Mouse (Mus musculus): ENCODE results near the gene 4933421I07Rik. TPM values are rescaled to one million over a fixed set of nuclear protein-coding genes. Genes with fewer than 3 reads are reported as not detected.

Gene 4933421I07Rik
- total RNA-seq (2021), result not detected
- long read RNA-seq, experiment 1, result 0 reads
- long read RNA-seq, experiment 2, result 0 reads

GRCm38 (mm10) chr7:42447850-42448249 lies at the start of gene 4933421I07Rik:
TSS of gene 4933421I07Rik (minus strand) at chr7:42448120.
- no peak for DNase-seq (ENCODE audit: low spot score in 2 of 2)

GRCm38 (mm10) chr7:42497356-42497755 lies 49.4 kb upstream of the 4933421I07Rik start:
- no peak for DNase-seq (ENCODE audit: low spot score in 2 of 2)

GRCm38 (mm10) chr7:42496202-42496601 lies 48.3 kb upstream of the 4933421I07Rik start:
- DNase-seq (ENCODE audit: low spot score in 2 of 2), result no peak

GRCm38 (mm10) chr7:42490859-42491258 lies 42.9 kb upstream of the 4933421I07Rik start:
- DNase-seq (ENCODE audit: low spot score in 2 of 2), result no peak

GRCm38 (mm10) chr7:42490358-42490757 lies 42.4 kb upstream of the 4933421I07Rik start:
- DNase-seq (ENCODE audit: low spot score in 2 of 2), result no peak

GRCm38 (mm10) chr7:42454640-42455039 lies 6.7 kb upstream of the 4933421I07Rik start:
- DNase-seq (ENCODE audit: low spot score in 2 of 2), result no peak

- DNase-seq (ENCODE audit: low spot score in 2 of 2), result no peak
Observed at GRCm38 (mm10) chr7:42450618-42451017, 2.7 kb upstream of the 4933421I07Rik start.

GRCm38 (mm10) chr7:42447352-42447751 lies 568 bp downstream of the 4933421I07Rik start:
- DNase-seq (ENCODE audit: low spot score in 2 of 2), result no peak

Other genes starting within 250 kb of the 4933421I07Rik start
- not detected for gene Vmn2r61, start 188.1 kb downstream of the 4933421I07Rik start, total RNA-seq (2021)
- 10 to 100 TPM; 20.1 to 21.9 TPM for gene Zfp141, start 57.6 kb upstream of the 4933421I07Rik start, total RNA-seq (2021)
- gene Gm21028, start 130.5 kb upstream of the 4933421I07Rik start, total RNA-seq (2021), result not detected
- 1 to 10 TPM; 3.6 TPM for gene Zfp977, start 144.4 kb upstream of the 4933421I07Rik start, total RNA-seq (2021)
- 1 to 10 TPM; 4.9 to 5.1 TPM for gene Zfp976, start 194.5 kb upstream of the 4933421I07Rik start, total RNA-seq (2021)
- gene Zfp975, start 244.6 kb upstream of the 4933421I07Rik start, total RNA-seq (2021), result 1 to 10 TPM; 5.9 to 7.3 TPM